Mouse (Mus musculus): ENCODE data around the gene Hnrnpab. TPM values are rescaled to one million over a fixed set of nuclear protein-coding genes. Genes with fewer than 3 reads are reported as not detected.
"Not testable (repeated sequence)": the region's sequence is repeated elsewhere in the genome, so short reads cannot be mapped to it uniquely, and the experiment has no call there.

Hnrnpab gene
- total and polyA plus RNA-seq, 3 experiments = 504 to 1,141 (median 683) TPM

DNA sequence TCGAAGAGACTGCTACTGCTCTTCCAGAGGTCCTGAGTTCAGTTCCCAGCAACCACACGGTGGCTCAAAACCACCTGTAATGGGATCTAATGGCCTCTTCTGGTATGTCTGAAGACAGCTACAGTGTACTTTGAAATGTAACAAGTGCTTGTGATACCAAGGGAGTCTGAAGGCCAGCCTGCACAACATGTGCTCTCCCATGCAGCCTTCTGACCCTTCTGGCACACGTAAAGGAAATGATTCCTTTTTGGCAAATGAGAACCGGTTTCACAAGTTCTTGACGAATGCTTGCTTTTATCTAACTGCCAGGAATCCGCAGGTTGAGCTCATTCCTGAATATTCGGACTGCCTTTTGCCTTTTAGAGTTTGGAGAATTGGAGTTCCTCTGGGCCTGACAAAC lies 8.5 kb upstream of the Hnrnpab start:
- TF ChIP-seq TAL1 (conservative IDR thresholded peaks at IDR 0.05; ENCODE audit: low read depth, low read length) (no peak), GATA1 (IDR thresholded peaks at IDR 0.05; ENCODE audit: borderline replicate concordance, low read length) (no peak), POLR2AphosphoS5 (IDR thresholded peaks at IDR 0.05; ENCODE audit: insufficient replicate concordance, low read depth, low read length) (no peak), GATA2 (IDR thresholded peaks at IDR 0.05; ENCODE audit: borderline replicate concordance, low read depth, low read length) (no peak), CTCF (IDR thresholded peaks at IDR 0.05; ENCODE audit: low read depth, low read length) (no peak)

DNA sequence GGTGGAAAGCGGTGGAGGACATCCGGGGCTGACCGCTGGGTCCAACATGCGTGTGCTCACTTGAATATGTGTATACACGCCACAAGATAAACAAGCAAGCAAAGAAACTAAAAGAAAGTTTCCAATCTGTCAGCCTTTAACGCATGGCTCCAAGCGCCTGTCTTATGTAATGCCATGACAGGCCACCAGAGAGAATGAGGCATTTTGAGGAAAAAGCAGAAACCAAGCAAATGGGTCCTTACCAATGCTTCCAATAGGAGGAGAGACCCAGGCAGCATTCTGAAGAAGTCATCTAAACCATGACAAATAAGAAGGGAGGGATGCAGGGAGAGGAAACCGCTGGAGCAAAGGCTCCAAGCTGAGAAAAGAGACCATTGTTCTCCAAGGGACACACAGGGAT lies 7.6 kb upstream of the Hnrnpab start:
- H3K9me3 ChIP-seq (replicated peaks) = no peaks in the 10 kb centered on the region
- H3K4me3 ChIP-seq (ENCODE audit: low read depth, low read length) = no peak overlapping the region
- ATAC-seq (ENCODE audit: extremely low read depth, insufficient number of reproducible peaks, low FRiP score, poor library complexity, severe bottlenecking) (no peak), DNase-seq (ENCODE audit: low spot score) (no peak)
- H3K36me3 ChIP-seq (replicated peaks) = no peaks in the 10 kb centered on the region
- no peaks in the 10 kb centered on the region for H3K27me3 ChIP-seq (ENCODE audit: insufficient read depth, low read length)
- no peak for TF ChIP-seq CTCF (IDR thresholded peaks at IDR 0.05; ENCODE audit: low read depth, low read length)
- TF ChIP-seq GATA1 (IDR thresholded peaks at IDR 0.05; ENCODE audit: borderline replicate concordance, low read length) = no peak
- TF ChIP-seq GATA2 (IDR thresholded peaks at IDR 0.05; ENCODE audit: borderline replicate concordance, low read depth, low read length) = no peak
- no peak for TF ChIP-seq TAL1 (conservative IDR thresholded peaks at IDR 0.05; ENCODE audit: low read depth, low read length)
- no peak for TF ChIP-seq POLR2AphosphoS5 (IDR thresholded peaks at IDR 0.05; ENCODE audit: insufficient replicate concordance, low read depth, low read length)
- peaks cover 46% of the 10 kb centered on the region for H3K4me1 ChIP-seq (ENCODE audit: insufficient read depth, low read depth, low read length)

More for the DNA sequence above, 8.5 kb upstream of the Hnrnpab start:
- ATAC-seq (ENCODE audit: extremely low read depth, insufficient number of reproducible peaks, low FRiP score, poor library complexity, severe bottlenecking) (no peak), DNase-seq (ENCODE audit: low spot score) (no peak)
- Histone ChIP-seq H3K9me3 (replicated peaks) (no peaks in the 10 kb centered on the region), H3K4me3 (ENCODE audit: low read depth, low read length) (peak overlapping the region; percentile 69; the same call in 1 of the 2 replicates), H3K36me3 (replicated peaks) (no peaks in the 10 kb centered on the region), H3K4me1 (ENCODE audit: insufficient read depth, low read depth, low read length) (peaks cover 39% of the 10 kb centered on the region), H3K27me3 (ENCODE audit: insufficient read depth, low read length) (no peaks in the 10 kb centered on the region)

- DNase-seq (ENCODE audit: low spot score); ATAC-seq (ENCODE audit: extremely low read depth, insufficient number of reproducible peaks, low FRiP score, poor library complexity, severe bottlenecking); H3K27me3 ChIP-seq (ENCODE audit: insufficient read depth, low read length); H3K9me3 ChIP-seq (replicated peaks): not testable (repeated sequence)
- peaks cover 40% of the 10 kb centered on the region for H3K4me1 ChIP-seq (ENCODE audit: insufficient read depth, low read depth, low read length)
- peaks cover 12% of the 10 kb centered on the region for H3K36me3 ChIP-seq (replicated peaks)
- peak overlapping the region; percentile 50; the same call in 1 of the 2 replicates for H3K4me3 ChIP-seq (ENCODE audit: low read depth, low read length)
Observed at GRCm38 (mm10) chr11:51609940-51610339, 3.3 kb upstream of the Hnrnpab start.

DNA sequence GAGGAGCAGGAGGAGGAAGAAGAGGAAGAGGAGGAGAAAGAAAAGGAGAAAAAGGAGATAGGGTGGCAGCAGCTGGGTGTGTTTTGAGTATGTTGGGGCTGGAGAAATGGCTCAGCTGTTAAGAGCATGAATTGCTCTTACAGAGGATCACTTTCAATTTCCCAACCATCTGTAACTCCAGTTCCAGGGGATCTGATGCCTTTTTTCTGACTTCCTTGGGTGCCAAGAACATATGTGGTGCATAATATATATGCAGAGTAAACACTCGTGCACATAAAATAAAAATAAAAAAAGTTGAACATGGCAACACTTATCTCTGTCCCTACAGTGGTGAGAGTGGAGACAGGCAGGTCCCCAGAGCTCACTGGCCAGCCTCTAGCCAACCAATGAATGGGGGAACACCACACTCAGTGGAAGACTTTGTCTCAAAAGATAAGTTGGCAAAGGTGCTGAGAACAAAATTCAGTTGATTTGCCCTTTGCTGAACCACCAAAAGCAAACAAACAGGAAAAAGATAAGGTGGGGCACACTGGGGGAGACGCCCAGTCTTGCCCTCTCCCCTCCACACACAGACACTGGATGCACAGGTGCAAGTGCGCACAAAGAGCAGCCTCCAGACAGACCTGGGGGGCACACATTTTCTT lies 2.7 kb upstream of the Hnrnpab start:
- ATAC-seq (ENCODE audit: extremely low read depth, insufficient number of reproducible peaks, low FRiP score, poor library complexity, severe bottlenecking) (peak; percentile 40; the same call in 1 of the 2 replicates), DNase-seq (ENCODE audit: low spot score) (no peak)
- TF ChIP-seq GATA1 (IDR thresholded peaks at IDR 0.05; ENCODE audit: borderline replicate concordance, low read length) (no peak), GATA2 (IDR thresholded peaks at IDR 0.05; ENCODE audit: borderline replicate concordance, low read depth, low read length) (no peak), POLR2AphosphoS5 (IDR thresholded peaks at IDR 0.05; ENCODE audit: insufficient replicate concordance, low read depth, low read length) (no peak), TAL1 (conservative IDR thresholded peaks at IDR 0.05; ENCODE audit: low read depth, low read length) (no peak), CTCF (IDR thresholded peaks at IDR 0.05; ENCODE audit: low read depth, low read length) (no peak)
- no peaks in the 10 kb centered on the region for H3K27me3 ChIP-seq (ENCODE audit: insufficient read depth, low read length)
- H3K4me3 ChIP-seq (ENCODE audit: low read depth, low read length) = peak overlapping the region; percentile 50; the same call in 1 of the 2 replicates
- H3K36me3 ChIP-seq (replicated peaks) = peaks cover 18% of the 10 kb centered on the region
- H3K9me3 ChIP-seq (replicated peaks) = no peaks in the 10 kb centered on the region
- peaks cover 40% of the 10 kb centered on the region for H3K4me1 ChIP-seq (ENCODE audit: insufficient read depth, low read depth, low read length)

DNA sequence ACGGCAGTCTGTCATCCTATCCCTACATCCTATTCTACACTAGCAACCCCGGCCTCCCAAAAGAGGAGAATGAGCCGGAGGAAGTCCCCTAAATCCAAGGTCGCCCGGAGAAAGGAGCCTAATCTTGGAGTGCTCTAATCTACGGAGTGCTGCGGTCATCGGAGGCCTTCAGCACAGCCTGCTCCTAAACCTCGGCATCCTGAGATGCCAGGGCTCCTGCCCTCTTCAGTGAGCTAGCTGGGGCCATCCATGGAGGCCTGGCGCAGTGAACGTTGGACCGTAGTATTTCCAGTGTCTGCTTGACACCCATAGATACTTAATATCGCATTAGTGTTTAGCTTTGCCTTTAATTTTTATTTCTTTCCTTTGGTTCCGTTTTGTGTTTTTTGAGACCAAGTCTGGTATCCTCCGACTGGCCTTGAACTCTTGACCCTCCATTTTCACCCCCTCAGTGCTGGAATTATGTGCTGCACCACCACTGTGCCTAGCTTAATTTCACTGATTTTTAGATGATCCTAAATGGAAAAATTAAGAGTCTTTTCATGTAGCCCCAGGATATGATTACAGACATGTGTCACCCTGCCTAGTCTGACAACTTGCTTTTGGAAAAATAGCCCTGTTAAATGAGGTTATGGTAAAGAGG lies 570 bp upstream of the Hnrnpab start:
- no peak for TF ChIP-seq GATA2 (IDR thresholded peaks at IDR 0.05; ENCODE audit: borderline replicate concordance, low read depth, low read length)
- no peak for TF ChIP-seq POLR2AphosphoS5 (IDR thresholded peaks at IDR 0.05; ENCODE audit: insufficient replicate concordance, low read depth, low read length)
- TF ChIP-seq GATA1 (IDR thresholded peaks at IDR 0.05; ENCODE audit: borderline replicate concordance, low read length) = no peak
- no peak for TF ChIP-seq TAL1 (conservative IDR thresholded peaks at IDR 0.05; ENCODE audit: low read depth, low read length)
- no peak for TF ChIP-seq CTCF (IDR thresholded peaks at IDR 0.05; ENCODE audit: low read depth, low read length)
- Histone ChIP-seq H3K4me1 (ENCODE audit: insufficient read depth, low read depth, low read length) (peaks cover 53% of the 10 kb centered on the region), H3K36me3 (replicated peaks) (peaks cover 40% of the 10 kb centered on the region), H3K4me3 (ENCODE audit: low read depth, low read length) (peak overlapping the region; percentile 96), H3K9me3 (replicated peaks) (no peaks in the 10 kb centered on the region), H3K27me3 (ENCODE audit: insufficient read depth, low read length) (no peaks in the 10 kb centered on the region)
- no peak for ATAC-seq (ENCODE audit: extremely low read depth, insufficient number of reproducible peaks, low FRiP score, poor library complexity, severe bottlenecking)
- no peak for DNase-seq (ENCODE audit: low spot score)

DNA sequence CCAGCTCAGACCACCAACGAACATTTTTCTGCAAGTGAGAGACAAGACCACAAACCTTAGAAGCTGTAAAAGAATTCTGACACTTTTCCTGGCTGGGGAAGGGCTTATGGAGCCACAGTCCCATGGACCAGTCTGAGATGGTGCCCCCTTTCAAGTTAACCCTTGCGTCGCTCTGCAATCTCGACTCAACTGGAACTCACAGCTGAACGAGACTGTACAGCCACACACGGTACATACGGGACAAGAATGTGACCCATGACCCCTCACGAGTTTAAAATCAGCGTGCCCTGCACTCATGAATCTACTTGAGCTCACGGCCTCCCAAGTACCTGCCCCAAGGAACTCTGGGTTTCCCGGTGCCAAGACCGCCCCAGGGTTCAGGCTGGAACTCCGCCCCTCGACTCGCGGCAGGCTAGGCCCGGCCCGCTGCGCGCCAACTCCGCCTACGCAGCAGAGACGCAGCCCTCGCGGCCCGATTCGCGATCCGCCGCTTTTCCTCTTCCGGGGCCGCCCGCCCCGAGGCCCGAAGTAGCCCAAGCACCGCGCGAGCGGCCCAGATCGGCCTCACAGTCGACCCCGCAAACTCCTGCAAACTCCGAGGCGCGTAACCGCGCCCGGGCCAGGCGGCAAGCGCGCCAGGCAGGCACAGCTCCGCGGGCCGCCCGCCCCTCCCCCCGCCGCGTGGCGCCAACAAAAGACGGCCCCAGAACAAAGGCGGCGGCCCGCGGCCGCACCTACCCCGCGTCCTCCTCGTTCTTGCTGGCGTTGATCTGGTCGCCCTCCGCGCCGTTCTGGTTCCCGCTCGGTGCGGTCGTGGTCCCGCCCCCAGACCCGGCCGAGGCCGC lies 823 bp downstream of the Hnrnpab start:
- H3K4me3 ChIP-seq (ENCODE audit: low read depth, low read length) = peak overlapping the region; percentile 96
- no peak for ATAC-seq (ENCODE audit: extremely low read depth, insufficient number of reproducible peaks, low FRiP score, poor library complexity, severe bottlenecking)
- peaks cover 53% of the 10 kb centered on the region for H3K36me3 ChIP-seq (replicated peaks)
- no peaks in the 10 kb centered on the region for H3K9me3 ChIP-seq (replicated peaks)
- H3K27me3 ChIP-seq (ENCODE audit: insufficient read depth, low read length) = no peaks in the 10 kb centered on the region
- peaks cover 66% of the 10 kb centered on the region for H3K4me1 ChIP-seq (ENCODE audit: insufficient read depth, low read depth, low read length)
- peak; percentile 84; the same call in 1 of the 2 replicates for TF ChIP-seq POLR2AphosphoS5 (IDR thresholded peaks at IDR 0.05; ENCODE audit: insufficient replicate concordance, low read depth, low read length)
- TF ChIP-seq GATA2 (IDR thresholded peaks at IDR 0.05; ENCODE audit: borderline replicate concordance, low read depth, low read length) = no peak
- DNase-seq (ENCODE audit: low spot score) = peak; percentile 75

Measured in G1E (cell line).